Mouse (Mus musculus) heart, embryonic 15.5 days (tissue): ENCODE data around the gene Cadm1. TPM values are rescaled to one million over a fixed set of nuclear protein-coding genes. Genes with fewer than 3 reads are reported as not detected.

Experiments used
- ATAC-seq: fragments of 200-750 bp; cut with Nextera tagmentation; replicated peaks from 2 replicates; pipeline ENCODE4 v1.8.0; 2017; ENCODE audit warnings: low read depth, moderate TSS enrichment; ENCODE audit not compliant: insufficient number of reproducible peaks, insufficient read depth, low FRiP score
- H3K27ac ChIP-seq: fragments of 300-500 bp; sonication (generic); 2 replicates; pipeline ENCODE4 v1.5.1; 2015; ENCODE audit warnings: mild to moderate bottlenecking, inconsistent platforms
- H3K27me3 ChIP-seq: fragments of 300-500 bp; sonication (generic); 2 replicates; pipeline ENCODE4 v1.6.1; 2015; ENCODE audit warnings: inconsistent platforms
- H3K36me3 ChIP-seq: fragments of 300-500 bp; sonication (generic); 2 replicates; pipeline ENCODE4 v1.6.1; 2015; ENCODE audit warnings: mild to moderate bottlenecking, inconsistent platforms
- H3K4me1 ChIP-seq: fragments of 300-500 bp; sonication (generic); replicated peaks from 2 replicates; pipeline ENCODE4 v1.6.1; 2015; ENCODE audit warnings: inconsistent platforms
- H3K4me2 ChIP-seq: fragments of 300-500 bp; sonication (generic); 2 replicates; pipeline ENCODE4 v1.6.1; 2015; ENCODE audit warnings: inconsistent platforms, mild to moderate bottlenecking, moderate library complexity
- H3K4me3 ChIP-seq: fragments of 300-500 bp; sonication (generic); 2 replicates; pipeline ENCODE4 v1.5.1; 2015; ENCODE audit warnings: mild to moderate bottlenecking, inconsistent platforms
- H3K9ac ChIP-seq: fragments of 300-500 bp; sonication (generic); 2 replicates; pipeline ENCODE4 v1.6.1; 2015; ENCODE audit warnings: mild to moderate bottlenecking, inconsistent platforms
- H3K9me3 ChIP-seq: fragments of 300-500 bp; sonication (generic); replicated peaks from 2 replicates; pipeline ENCODE4 v1.6.1; 2016; ENCODE audit warnings: inconsistent platforms
- WGBS: fragments of 180-500 bp; shearing (Covaris S2); methylation state at CpG from one replicate; pipeline ENCODE4 v1.1.7; 2015; ENCODE audit warnings: mixed read lengths; 5-methylcytosine and 5-hydroxymethylcytosine counted together
- polyA plus RNA-seq: library from polyadenylated mRNA; unstranded; fragments of >200 nt; fragmentation: Nextera tagmentation; extraction: Ambion mirVana; gene quantifications from 2 replicates; pipeline ENCODE4 v1.2.1, GENCODE M21; 2015

The Cadm1 gene
- polyA plus RNA-seq, 1 experiment from 2014 or later, result 12.6 TPM

- H3K9ac ChIP-seq, result no peak overlapping the region
- H3K4me2 ChIP-seq, result no peak overlapping the region
- H3K4me1 ChIP-seq, result no peaks in the 10 kb centered on the region
- H3K27me3 ChIP-seq, result no peaks in the 10 kb centered on the region; the same call in 1 of the 2 replicates
- H3K27ac ChIP-seq, result no peak overlapping the region
- H3K36me3 ChIP-seq, result no peaks in the 10 kb centered on the region
- ATAC-seq, result no peak
- 79% methylated on average over 10 of the region's 10 CpGs for WGBS
- H3K9me3 ChIP-seq, result no peaks in the 10 kb centered on the region
- no peak overlapping the region for H3K4me3 ChIP-seq
Measured at GRCm38 (mm10) chr9:47552960-47553575, 23.1 kb downstream of the Cadm1 start.

GRCm38 (mm10) chr9:47560726-47561125 is 30.8 kb downstream of the Cadm1 start:
- 89% methylated on average over 3 of the region's 3 CpGs for WGBS

GRCm38 (mm10) chr9:47561596-47561995 is 31.6 kb downstream of the Cadm1 start:
- H3K4me3 ChIP-seq, result no peak overlapping the region
- H3K36me3 ChIP-seq, result no peaks in the 10 kb centered on the region
- no peaks in the 10 kb centered on the region for H3K27me3 ChIP-seq
- ATAC-seq, result no peak
- WGBS, result 90% methylated on average over 3 of the region's 4 CpGs
- H3K9me3 ChIP-seq, result no peaks in the 10 kb centered on the region
- H3K27ac ChIP-seq, result no peak overlapping the region
- H3K9ac ChIP-seq, result no peak overlapping the region
- H3K4me2 ChIP-seq, result no peak overlapping the region
- H3K4me1 ChIP-seq, result no peaks in the 10 kb centered on the region

More at GRCm38 (mm10) chr9:47560726-47561125, 30.8 kb downstream of the Cadm1 start:
- no peak overlapping the region for H3K9ac ChIP-seq
- H3K27me3 ChIP-seq, result no peaks in the 10 kb centered on the region
- H3K27ac ChIP-seq, result no peak overlapping the region
- no peak for ATAC-seq
- H3K36me3 ChIP-seq, result no peaks in the 10 kb centered on the region
- no peaks in the 10 kb centered on the region for H3K4me1 ChIP-seq
- H3K4me2 ChIP-seq, result no peak overlapping the region
- no peak overlapping the region for H3K4me3 ChIP-seq
- H3K9me3 ChIP-seq, result no peaks in the 10 kb centered on the region

GRCm38 (mm10) chr9:47565088-47565487 is 35.1 kb downstream of the Cadm1 start:
- ATAC-seq, result no peak
- no peak overlapping the region for H3K9ac ChIP-seq
- no peaks in the 10 kb centered on the region for H3K36me3 ChIP-seq
- no peak overlapping the region for H3K4me2 ChIP-seq
- H3K9me3 ChIP-seq, result no peaks in the 10 kb centered on the region
- no peak overlapping the region for H3K27ac ChIP-seq
- H3K27me3 ChIP-seq, result no peaks in the 10 kb centered on the region
- no peak overlapping the region for H3K4me3 ChIP-seq
- no peaks in the 10 kb centered on the region for H3K4me1 ChIP-seq
- WGBS, result 45% methylated on average over 5 of the region's 5 CpGs

GRCm38 (mm10) chr9:47567873-47568272 is 37.9 kb downstream of the Cadm1 start:
- Histone ChIP-seq H3K9ac (no peak overlapping the region), H3K27ac (no peak overlapping the region), H3K27me3 (0 out of 2 replicates have a peak, but pooled peaks cover 3% of the 10 kb centered on the region), H3K9me3 (no peaks in the 10 kb centered on the region), H3K4me2 (no peak overlapping the region), H3K4me1 (peaks cover 6% of the 10 kb centered on the region), H3K4me3 (no peak overlapping the region), H3K36me3 (no peaks in the 10 kb centered on the region)
- no peak for ATAC-seq
- WGBS, result 79% methylated on average over 6 of the region's 6 CpGs

- H3K9ac ChIP-seq, result no peak overlapping the region
- H3K27me3 ChIP-seq, result 0 out of 2 replicates have a peak, but pooled peaks cover 3% of the 10 kb centered on the region
- peaks cover 13% of the 10 kb centered on the region for H3K4me1 ChIP-seq
- 87% methylated on average over 4 of the region's 4 CpGs for WGBS
- no peak for ATAC-seq
- no peaks in the 10 kb centered on the region for H3K36me3 ChIP-seq
- H3K4me3 ChIP-seq, result no peak overlapping the region
- H3K9me3 ChIP-seq, result no peaks in the 10 kb centered on the region
- H3K27ac ChIP-seq, result no peak overlapping the region
- H3K4me2 ChIP-seq, result no peak overlapping the region
Measured at GRCm38 (mm10) chr9:47570184-47570583, 40.2 kb downstream of the Cadm1 start.

- Histone ChIP-seq H3K27ac (no peak overlapping the region), H3K36me3 (no peaks in the 10 kb centered on the region), H3K4me2 (no peak overlapping the region), H3K27me3 (0 out of 2 replicates have a peak, but pooled peaks cover 3% of the 10 kb centered on the region), H3K4me3 (no peak overlapping the region), H3K9me3 (no peaks in the 10 kb centered on the region), H3K9ac (no peak overlapping the region), H3K4me1 (peaks cover 17% of the 10 kb centered on the region)
- WGBS, result 58% methylated on average over 7 of the region's 7 CpGs
- no peak for ATAC-seq
Measured at GRCm38 (mm10) chr9:47571461-47571860, 41.5 kb downstream of the Cadm1 start.

- Histone ChIP-seq H3K9ac (no peak overlapping the region), H3K27me3 (0 out of 2 replicates have a peak, but pooled peaks cover 3% of the 10 kb centered on the region), H3K36me3 (no peaks in the 10 kb centered on the region), H3K4me2 (no peak overlapping the region), H3K4me3 (no peak overlapping the region), H3K27ac (no peak overlapping the region), H3K9me3 (no peaks in the 10 kb centered on the region), H3K4me1 (peaks cover 17% of the 10 kb centered on the region)
- no peak for ATAC-seq
- 41% methylated on average over 5 of the region's 5 CpGs for whole genome bisulfite sequencing
Measured at GRCm38 (mm10) chr9:47572132-47572531, 42.2 kb downstream of the Cadm1 start.

GRCm38 (mm10) chr9:47573456-47573855 is 43.5 kb downstream of the Cadm1 start:
- H3K9ac ChIP-seq, result no peak overlapping the region
- H3K27me3 ChIP-seq, result 0 out of 2 replicates have a peak, but pooled peaks cover 5% of the 10 kb centered on the region
- H3K9me3 ChIP-seq, result no peaks in the 10 kb centered on the region
- no peak overlapping the region for H3K4me3 ChIP-seq
- no peak overlapping the region for H3K27ac ChIP-seq
- H3K4me2 ChIP-seq, result no peak overlapping the region
- 90% methylated on average over 7 of the region's 7 CpGs for WGBS
- ATAC-seq, result no peak
- no peaks in the 10 kb centered on the region for H3K36me3 ChIP-seq
- H3K4me1 ChIP-seq, result peaks cover 17% of the 10 kb centered on the region

GRCm38 (mm10) chr9:47574710-47575414 is 44.9 kb downstream of the Cadm1 start:
- H3K9me3 ChIP-seq, result no peaks in the 10 kb centered on the region
- no peaks in the 10 kb centered on the region for H3K36me3 ChIP-seq
- H3K9ac ChIP-seq, result no peak overlapping the region
- H3K4me3 ChIP-seq, result no peak overlapping the region
- WGBS, result 40% methylated on average over 7 of the region's 7 CpGs
- 0 out of 2 replicates have a peak, but pooled peaks cover 5% of the 10 kb centered on the region for H3K27me3 ChIP-seq
- no peak overlapping the region for H3K4me2 ChIP-seq
- no peak for ATAC-seq
- no peak overlapping the region for H3K27ac ChIP-seq
- H3K4me1 ChIP-seq, result peaks cover 17% of the 10 kb centered on the region

GRCm38 (mm10) chr9:47575764-47576163 is 45.8 kb downstream of the Cadm1 start:
- H3K4me3 ChIP-seq, result no peak overlapping the region
- H3K9ac ChIP-seq, result no peak overlapping the region
- no peak overlapping the region for H3K4me2 ChIP-seq
- ATAC-seq, result no peak
- no peaks in the 10 kb centered on the region for H3K36me3 ChIP-seq
- no peak overlapping the region for H3K27ac ChIP-seq
- H3K4me1 ChIP-seq, result peaks cover 17% of the 10 kb centered on the region
- H3K27me3 ChIP-seq, result 0 out of 2 replicates have a peak, but pooled peaks cover 5% of the 10 kb centered on the region
- 73% methylated on average over 11 of the region's 11 CpGs for WGBS
- no peaks in the 10 kb centered on the region for H3K9me3 ChIP-seq
